Mouse (Mus musculus): ENCODE data around the gene Atg101.

Atg101 gene

DNA sequence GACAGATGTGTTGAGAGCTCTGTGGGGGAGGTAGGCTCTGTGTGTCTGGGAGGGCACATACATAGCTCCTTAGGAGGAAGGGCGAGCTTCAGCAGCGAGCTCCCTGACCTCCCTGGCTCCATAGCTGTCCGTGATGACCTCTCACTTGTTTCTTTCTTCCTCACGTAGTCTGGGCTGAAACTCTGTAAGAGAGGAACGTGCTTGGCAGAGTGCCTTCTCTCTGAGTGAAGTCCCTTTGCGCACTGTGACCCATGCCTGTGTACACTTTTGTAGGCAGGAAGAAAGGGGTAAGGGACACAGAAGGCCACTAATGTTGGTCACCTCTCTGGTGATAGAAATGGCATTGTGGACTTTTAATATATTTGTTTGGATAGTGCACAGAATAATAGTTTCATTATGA, 3.3 kb downstream of the Atg101 start:
- no peak for DNase-seq

DNA sequence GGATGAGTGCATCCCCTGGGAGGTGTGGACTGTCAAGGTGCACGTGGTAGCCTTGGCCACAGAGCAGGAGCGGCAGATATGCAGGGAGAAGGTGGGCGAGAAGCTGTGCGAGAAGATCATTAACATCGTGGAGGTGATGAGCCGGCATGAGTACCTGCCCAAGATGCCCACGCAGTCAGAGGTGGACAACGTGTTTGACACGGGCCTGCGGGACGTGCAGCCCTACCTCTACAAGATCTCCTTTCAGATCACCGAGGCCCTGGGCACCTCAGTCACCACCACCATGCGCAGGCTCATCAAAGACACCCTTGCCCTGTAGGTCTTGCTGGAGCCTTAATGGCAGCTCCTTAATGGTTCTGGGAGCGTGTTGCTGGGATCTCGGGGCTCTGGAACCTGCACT, 6.3 kb downstream of the Atg101 start:
- no peak for DNase-seq

DNA sequence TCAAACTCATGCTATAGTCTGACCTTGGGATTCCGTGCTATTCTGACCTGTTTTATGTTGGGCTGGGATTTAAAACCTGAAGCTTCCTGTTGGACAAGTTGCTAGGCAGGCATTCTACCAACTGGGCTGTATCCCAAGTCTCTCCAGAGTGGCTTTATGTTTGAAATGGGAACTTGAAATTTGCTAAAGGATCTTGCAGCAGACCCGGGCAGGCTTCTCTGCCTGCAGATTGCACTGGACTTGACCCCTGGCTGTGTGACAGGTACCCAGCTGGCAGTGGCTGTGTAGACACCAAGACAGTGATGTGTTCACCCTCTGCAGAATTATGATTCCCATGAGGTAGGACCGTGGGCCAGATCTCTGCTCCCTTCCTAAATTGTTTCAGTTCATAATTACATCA, 7.9 kb downstream of the Atg101 start:
- DNase-seq = no peak

DNA sequence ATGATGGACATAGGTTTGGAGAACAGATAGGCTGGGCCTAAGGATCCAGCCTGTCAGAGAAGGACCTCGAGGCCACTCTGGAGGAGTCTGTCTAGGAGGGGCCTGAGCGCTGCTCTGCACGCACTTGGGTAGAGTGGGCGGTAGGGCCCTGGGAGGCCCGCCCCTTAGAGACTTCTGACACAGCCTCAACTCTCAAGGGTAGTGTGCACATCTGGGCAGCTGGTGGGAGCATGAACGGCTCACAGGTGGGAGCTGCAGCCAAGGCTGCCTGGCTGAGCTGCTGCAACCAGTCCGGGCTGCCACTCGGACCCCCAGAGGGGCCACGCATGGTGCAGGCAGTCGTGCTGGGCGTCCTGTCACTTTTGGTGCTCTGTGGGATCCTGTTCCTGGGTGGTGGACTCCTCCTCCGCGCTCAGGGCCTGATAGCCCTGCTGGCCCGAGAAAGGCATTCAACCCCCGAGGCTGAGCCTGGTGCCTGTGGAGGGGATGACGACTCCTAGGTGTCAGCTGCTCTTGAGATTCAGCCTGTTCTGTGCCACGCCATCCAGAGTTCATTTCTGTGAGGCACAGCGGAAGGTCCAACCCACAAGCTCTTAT, 9.1 kb downstream of the Atg101 start, which contains the start of gene 6030408B16Rik:
Gene 6030408B16Rik, plus strand, starts transcription at position 188 of the 597 bp plus-strand sequence.
- DNase-seq = peak in 1 of 2 experiments; percentile 28

DNA sequence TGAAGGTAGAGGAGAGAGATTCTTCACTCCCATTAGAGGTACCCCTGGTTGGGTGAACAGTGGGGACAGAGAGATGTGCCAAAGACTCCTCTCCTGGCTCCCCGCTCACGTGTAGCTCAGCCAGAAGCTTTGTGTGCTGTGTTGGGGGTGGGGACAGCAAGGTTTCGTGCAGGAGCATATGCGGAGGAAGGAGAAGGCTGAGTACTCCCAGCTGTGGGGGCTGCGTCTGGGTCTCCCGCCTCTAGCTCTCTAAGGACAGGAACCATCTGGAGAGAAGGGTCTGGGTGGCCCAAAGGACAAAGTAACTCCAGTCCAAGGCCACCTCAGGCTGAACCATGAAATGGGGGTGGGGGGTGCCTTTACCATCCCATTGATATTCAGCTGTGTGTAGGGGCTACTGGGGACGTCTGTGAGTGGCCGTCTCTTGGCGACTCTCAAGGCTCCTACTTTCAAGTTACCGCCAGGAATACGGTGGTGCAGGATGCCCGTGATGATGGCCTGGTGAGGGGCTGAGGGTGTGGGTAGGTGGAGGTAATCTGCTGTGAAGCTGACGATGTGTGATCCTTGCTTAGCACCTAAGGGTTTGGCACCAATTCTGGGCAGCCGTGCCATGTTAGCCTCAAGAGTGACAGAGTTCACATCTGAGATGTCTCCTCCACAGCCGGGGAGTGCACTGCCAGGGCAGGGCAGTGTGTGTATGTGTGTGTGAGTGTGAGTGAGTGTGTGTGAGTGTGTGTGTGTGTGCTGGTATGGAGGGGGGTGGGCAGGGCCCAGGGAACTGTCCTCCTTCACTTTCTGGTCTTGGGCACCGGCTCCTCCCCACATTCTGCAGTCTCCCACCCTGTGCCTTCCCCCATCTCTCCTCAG, 10.2 kb downstream of the Atg101 start:
- DNase-seq = no peak

DNA sequence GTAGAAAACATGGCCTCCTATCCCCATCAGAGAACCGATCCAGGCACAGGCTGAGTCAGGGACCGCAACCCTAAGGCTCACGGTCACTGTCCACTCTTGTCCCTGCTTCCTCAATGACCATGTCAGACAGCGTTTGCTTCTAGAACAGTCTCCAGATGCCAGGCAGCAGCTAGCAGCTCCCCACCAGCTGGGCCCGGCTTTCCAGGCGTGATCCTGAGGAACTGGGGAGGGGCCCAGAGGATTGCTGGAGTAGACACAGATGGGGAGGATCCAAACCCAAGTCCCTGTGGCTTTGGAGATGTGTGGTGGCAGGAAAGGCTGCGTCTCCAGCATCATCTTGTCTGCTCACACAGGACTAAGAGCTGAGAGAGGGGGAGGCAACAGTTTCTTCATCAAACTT, 11.0 kb downstream of the Atg101 start:
- DNase-seq = no peak

DNA sequence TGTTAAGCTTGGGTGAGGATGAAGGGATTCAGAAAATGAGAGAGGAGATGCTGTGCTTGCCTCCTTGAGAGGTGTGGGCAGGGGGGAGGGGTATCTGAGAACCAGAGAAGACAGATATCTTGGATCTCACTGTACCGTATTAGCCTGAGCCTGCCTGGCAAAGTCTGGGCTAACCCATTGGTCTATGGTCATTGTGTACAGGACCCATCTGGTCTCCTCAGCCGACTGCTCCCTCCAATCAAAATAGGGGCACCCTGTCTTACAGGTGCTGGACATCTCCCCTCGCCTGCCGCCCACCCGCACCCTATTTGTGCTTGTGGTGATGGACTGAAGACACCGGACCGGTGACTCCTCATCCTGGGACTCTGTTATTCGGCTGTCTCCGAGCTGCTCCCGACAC, 11.5 kb downstream of the Atg101 start:
- no peak for DNase-seq

DNA sequence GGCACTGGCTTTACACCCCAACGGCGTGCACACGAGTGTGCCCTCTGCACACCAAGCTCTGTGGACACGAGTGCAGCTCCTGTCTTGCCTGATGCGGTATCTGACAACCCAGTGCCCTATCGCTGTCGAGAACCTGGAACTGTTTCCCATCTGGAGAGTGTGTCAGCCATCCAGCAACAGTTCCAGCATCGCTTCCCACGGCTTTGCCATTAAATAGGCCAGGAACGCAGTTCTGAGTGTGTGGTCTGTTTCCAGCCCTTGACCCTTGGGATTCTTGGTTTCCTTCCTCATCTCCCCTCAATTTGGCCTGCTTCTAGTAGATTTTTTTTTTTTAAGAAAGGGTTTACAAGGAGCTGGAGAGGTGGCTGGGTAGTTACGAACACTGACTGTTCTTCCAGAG, 12.0 kb downstream of the Atg101 start:
- no peak for DNase-seq

DNA sequence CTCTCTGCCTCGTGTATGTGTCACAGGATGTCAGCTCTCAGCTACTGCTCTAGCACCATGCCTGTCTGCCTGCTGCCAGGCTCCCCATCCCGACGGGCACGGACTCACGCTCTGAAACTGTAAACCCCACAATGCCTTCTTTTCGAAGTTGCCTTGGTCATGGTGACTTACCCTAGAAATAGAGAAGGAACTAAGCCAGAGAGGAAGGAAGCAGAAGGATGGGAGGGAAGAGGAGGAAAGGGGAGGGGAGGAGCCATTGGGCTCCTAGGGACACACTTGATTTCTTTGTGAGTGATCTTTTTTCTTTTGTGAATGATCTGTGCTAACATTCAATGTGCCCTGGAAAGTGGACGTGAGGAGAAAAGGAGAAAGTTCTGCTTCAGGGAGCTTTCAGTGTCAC, 13.9 kb downstream of the Atg101 start:
- no peak for DNase-seq

DNA sequence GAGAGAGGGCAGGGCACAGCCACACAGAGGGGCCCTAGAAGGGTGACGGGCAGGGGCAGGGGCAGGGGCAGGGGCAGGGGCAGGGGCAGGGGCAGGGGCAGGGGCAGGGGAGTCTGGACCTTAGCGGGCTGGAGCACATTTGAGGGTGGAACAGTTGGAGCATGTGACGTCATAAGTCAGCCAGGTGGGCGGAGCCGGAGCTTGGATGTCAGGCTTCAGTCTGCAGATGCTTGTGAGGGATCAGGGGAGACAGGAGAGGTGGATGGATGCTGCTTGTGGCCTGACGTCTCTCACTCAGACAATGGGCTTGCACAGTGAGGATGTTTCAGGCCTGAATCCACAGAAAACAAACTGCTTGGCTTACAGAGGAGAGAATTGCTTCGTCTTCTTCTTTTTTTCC, 14.5 kb downstream of the Atg101 start:
- DNase-seq = no peak

DNA sequence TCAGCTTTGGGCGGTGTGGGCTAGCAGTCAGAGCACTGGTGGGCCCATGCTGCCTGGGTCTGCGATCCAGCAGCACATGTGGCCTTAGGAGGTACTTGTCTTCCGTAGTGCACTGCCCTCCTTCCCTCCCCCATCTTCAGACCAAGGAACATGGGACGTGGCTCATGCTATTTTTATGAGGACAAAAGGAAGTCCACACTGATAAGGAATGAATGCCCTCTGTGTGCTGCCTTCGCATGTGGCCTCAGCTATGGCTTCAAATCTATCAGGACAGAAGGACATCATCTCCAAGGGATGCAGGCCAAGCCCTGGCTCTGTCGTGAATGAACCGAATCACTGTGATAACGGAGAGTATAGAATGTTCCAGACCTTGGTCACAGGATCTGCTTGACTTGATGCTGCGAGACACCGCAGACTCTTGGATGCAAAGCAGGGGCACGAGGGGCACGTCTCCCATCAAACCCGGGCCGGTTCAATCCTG, 15.4 kb downstream of the Atg101 start:
- no peak for DNase-seq

DNA sequence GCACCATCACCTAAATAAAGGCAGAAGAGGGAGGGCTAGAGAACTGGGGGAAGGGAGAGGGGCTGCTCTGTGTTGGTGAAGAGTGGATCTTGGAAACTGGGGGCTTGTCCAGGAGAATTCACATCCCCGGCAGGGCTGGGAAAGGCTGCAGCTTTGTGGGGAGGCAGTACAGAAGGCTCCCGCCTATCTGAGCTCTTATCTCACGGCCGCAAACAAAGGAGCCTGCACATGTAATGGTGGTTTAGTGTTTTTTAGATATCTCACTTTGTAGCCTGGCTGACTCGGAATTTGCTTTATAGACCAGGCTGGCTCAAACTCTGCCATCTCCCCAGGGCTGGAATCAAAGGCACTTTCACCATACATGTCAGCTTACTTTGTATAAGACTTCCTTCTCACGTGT, 16.1 kb downstream of the Atg101 start:
- DNase-seq = no peak

DNA sequence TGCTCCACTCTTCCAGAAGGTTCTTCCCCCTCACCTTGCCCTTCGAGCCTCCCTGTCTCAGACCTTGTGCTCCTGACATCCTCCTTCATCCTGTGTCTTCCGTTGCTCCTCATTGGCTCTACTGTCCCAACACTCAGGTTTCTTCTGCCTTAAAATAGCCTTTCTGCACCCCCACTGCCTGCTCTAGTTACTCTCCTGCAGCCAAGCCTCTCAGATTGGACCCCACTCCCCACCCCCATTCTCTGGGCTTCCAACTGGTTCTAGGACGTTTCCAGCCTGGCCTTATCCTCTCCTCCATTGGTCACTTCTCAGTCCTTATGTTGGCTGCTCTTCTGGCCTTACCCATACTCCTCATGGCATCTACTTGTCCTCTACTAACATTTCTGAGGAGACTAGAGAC, 18.1 kb downstream of the Atg101 start:
- no peak for DNase-seq

DNA sequence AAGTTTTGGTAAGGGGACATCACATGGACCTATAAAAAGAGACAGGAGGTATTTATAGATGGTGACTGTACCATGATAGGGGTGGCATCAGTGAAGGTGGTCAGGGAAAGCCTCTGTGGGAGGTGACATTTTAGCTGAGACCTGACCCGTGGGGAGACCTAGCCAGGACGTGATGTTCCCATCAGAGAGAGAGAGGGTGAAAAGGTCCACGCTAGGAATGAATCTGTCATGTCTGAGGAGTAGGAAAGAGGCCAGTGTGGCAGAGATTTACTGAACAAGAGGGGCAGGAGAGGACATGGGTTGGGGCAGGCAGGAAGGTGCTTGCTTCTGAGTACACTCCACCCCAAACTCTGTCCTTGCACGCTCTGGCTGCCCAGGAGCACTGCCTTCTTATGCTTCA, 19.8 kb downstream of the Atg101 start:
- DNase-seq = no peak

DNA sequence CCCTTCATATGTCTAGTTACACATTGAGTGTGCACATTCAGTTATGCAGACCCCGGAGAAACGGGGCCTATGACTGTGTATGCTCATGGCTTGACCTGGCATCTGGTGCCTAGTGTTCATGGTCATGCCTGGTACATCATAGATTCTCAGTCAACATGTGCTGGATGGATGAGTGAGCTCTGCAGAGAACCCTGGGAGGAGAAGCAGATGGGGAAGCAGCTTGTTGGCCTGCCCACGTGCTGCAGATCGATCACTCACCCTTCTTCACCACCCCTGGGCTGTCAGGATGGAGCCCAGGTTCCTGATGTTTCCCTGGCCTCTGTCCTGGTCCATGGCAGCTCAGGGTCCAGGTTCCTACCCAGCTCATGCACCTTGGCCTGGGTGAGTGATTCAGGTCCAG, 22.4 kb downstream of the Atg101 start:
- no peak for DNase-seq

DNA sequence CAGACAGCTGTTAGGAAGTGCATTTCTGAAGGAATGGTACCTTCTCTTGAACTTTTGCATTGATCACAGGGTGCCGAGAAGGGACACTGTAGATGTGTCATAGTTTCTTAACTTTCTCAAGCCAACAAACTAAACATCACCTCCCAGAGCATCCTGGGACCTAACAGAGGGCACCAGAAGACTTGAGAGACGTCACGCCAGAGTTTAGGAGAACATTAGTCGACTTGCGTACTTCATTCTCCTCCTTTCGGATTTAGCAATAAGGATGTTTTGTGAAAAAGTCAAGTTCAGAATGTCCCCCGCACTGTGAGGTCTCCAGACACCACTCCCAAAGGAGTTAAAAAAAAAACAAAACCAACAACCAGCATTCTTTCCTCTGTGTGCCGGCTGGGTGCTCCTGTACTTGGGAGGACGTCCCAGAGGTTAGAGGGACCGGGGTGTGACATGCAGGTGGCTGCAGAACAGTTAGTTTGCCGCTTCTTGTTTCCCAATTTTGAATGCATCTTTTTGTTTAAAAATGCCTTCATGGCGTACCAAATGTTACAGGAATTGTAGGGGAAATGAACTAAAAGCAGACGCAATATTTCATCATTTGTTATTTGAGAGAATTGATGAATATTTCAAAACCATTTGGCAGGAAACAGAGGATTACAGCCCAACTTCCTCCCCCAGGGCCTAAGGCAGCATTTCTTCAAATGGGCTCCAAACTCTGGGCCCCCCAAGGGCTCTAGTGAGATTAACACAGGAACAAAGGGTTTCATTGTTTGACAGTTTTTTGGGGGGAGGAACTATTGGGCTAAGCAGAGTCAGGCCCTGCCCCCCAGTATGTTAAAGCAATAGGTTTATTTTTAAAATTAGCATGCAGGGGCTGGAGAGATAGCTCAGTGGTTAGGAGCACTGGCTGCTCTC, 24.6 kb downstream of the Atg101 start:
- peak in 1 of 2 experiments; percentile 13 for DNase-seq

DNA sequence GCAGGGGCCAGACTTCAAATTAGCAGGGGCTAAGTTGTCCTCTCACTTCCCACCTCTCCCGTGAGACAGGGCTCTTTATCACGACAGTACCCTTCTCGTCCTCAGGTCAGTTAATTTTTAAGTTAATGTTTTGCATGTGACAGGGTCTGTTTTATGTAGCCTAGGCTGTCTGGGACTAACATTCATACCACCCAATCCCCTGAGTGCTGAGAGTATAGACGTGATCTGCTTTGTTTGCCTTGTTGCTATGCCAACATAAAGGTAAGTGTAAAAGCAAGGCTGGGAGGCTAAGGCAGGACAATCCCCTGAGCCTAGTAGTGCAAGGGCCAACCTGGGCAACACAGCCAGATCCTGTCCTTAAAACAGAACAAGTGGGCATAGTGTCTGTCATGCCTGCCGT, 25.4 kb downstream of the Atg101 start:
- DNase-seq = no peak

DNA sequence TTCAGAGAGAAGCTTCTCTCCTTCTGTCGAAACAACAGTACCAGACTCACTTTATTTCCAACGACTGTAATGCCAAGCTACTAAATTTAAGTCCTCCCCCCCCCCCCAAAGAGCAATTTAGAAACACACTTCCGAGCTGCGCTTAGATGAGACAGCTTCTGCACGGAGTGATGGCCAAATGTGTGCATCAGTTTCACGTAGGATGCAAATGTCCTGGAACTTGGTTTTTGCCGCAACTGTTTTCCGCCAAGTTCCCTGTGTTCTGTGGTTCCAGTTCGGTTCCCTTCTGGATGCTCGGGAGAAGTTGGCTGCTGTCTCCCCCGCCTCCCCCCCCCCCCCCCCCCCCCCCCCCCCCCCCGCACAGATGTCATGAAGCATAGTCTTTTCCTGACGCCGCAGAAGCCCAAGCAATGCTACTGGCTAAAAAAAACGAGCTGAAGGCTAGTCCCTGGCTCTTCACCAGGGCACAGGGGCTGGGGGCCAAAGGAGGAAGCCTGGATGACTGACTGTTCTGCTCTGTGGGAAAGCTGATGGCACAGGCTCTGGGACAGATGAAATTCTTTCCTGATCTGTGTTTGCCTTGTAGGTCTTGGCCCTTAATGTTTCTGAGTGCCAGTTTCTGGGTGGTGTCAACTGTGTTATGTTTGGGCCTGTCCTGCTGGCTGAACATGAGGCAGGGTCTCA, 27.2 kb downstream of the Atg101 start:
- DNase-seq = no peak

DNA sequence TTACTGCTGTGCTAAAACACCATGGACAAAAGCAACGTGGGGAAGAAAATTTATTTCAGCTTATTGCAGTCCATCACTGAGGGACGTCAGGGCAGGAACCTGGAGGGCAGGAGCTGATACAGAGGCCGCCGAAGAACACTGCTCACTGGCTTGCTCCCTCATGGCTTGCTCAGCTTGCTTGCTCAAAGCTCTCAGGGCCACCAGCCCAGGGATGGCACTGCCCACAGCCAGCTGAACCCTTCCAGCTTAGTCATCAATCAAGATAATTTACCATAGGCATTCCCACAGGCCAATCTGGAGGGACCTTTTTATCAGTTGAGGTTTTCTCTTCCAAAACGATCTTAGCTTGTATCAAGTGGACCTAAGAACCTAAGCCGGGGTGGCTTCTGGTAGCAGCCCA, 27.9 kb downstream of the Atg101 start:
- no peak for DNase-seq

DNA sequence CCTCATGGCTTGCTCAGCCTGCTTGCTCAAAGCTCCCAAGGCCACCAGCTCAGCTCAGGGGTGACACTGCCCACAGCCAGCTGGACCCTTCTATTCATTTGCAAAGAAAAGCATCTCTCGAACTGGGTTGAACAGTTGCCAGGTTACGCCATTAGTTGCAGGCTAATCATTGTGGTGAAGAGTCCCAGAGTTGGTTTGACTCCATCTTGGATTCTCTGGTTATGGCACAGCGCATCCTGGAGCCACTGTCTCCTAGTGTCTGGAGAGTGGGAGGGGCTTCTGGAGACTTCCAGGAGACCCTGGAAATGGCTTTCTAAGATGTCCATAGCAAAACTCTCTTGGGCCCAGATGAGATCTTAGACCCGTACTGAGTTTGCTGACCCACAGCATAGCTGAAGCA, 31.3 kb downstream of the Atg101 start:
- DNase-seq = no peak

DNA sequence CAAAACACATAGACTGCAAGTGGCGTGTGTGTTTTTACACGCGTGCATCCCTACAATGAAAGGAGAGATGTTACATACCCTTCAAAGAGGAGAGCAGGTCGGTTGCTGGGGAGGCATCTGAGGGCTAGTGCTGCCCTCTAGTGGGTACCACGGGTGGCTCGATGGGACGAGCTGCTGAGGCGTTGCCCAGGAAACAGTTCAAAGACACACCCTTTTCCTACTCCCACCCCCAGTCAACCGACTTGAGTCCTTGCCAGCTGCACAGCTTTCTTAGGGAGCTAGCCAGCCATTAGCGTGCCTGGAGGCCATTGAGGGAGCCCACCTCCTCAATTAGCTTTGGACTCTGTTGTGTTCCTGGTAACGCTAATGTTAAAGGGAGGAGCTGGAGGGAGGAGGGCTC, 31.8 kb downstream of the Atg101 start:
- peak; percentile 89 to 90 for DNase-seq

DNA sequence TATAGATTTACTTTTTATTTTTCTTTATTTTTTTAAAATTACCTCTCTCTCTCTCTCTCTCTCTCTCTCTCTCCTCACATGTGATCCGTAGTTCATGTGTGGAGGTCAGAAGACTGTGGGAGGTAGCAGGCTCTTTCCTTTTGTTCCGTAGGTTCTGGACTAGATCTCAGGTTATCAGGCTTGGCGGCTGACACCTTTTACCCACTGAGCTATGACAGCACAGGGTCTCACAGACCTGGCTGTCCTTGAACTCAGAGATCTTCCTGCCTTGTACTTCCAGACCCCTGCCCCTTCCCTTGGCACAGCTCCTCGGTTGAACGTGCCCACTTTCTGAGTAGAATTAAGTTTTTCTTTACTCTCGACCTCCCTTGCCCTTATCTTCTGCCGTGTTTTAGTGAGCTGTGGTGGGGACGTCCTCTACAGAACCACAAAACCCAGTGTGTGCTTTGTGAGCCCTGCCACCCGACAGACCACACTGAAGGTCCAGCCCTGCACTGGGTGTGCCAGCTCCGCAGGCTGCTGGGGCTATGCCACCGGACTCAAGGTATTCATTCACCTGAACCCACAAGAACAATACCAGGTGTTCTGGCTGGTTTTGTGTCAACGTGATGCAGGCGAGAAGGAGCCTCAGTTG, 32.3 kb downstream of the Atg101 start:
- DNase-seq = no peak
